10 mouse cellular contexts compared by ENCODE assay signal in the genomic region with DNA sequence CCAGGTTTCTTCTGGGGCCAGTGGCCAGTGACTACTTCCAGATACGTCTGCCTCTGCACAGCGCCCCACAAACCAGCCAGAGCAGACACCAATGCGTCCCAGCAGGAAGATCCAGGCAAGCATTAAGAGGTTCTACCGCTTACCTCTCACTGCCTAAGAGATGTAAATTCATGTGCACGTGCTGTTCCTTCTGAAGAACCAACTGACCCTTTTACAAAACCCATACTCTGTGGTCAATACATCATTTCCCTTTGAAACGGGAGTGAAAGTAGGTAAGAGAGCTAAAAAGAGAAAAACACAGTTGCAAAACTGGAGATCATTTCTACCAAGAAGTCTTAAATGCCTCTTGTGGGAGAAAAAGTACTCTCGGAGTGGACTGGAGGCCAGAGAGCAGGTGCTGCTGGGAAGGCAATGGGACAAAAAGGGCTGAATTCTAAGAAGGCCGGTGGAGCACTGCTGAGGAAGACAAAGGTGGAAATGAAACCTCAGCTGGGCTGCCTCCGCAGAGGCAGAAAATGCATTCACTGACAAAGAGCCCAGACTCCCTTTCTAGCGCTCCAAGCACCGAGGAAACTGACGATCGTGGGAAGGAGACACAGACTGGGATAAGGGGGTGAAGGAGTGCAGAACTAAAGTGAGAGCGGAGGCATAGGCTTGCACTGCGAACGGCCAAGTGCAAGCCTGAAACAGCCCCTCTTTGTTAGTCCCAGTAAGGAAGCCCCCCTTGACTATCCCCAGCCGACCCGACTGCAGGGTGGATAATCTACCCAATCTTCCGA. TPM values are rescaled to one million over a fixed set of nuclear protein-coding genes. Genes with fewer than 3 reads are reported as not detected.
DNase-seq lines count a peak whose midpoint lies in the region; ATAC-seq and TF ChIP-seq lines count a peak whose summit lies in the region.
"Had no signal": no experiment of that assay in that cellular context is flagged by ENCODE, and none has a peak within 500 bp of the region (broad histone marks: within the 10 kb centered on the region; RNA-seq: fewer than 3 reads in every experiment).

No protein-coding gene starts in this region.

- H3K36me3 ChIP-seq in forebrain, postnatal 0 days (ENCODE audit: insufficient read depth): peaks cover 11% of the 10 kb centered on the region
- H3K36me3 ChIP-seq in midbrain, embryonic 11.5 days (ENCODE audit: control insufficient read depth, insufficient read depth, low read length): no peaks in the 10 kb centered on the region; the same call in 1 of the 2 replicates

- H3K4me1 ChIP-seq in forebrain, postnatal 0 days (ENCODE audit: insufficient read depth): no peaks in the 10 kb centered on the region
- H3K4me1 ChIP-seq in midbrain, embryonic 11.5 days (ENCODE audit: control insufficient read depth, insufficient read depth, low read length): no peaks in the 10 kb centered on the region

- 32% methylated on average over 19 of the region's 19 CpGs for WGBS in forebrain, postnatal 0 days
- WGBS in midbrain, embryonic 11.5 days: 42% methylated on average over 19 of the region's 19 CpGs

- H3K4me3 ChIP-seq in forebrain, postnatal 0 days (ENCODE audit: low read depth, low read length): no peak overlapping the region
- H3K4me3 ChIP-seq in midbrain, embryonic 11.5 days (ENCODE audit: low read depth, low read length): no peak overlapping the region

- H3K4me2 ChIP-seq in forebrain, postnatal 0 days (ENCODE audit: low read depth): peak overlapping the region; percentile 13; the same call in 1 of the 2 replicates
- H3K4me2 ChIP-seq in midbrain, embryonic 11.5 days: no peak overlapping the region
- H3K4me2 ChIP-seq: lung, embryonic 14.5 days had no signal

- peak; percentile 14; the same call in 1 of the 2 replicates for ATAC-seq in forebrain, postnatal 0 days
- no peak for ATAC-seq in midbrain, embryonic 11.5 days (ENCODE audit: low FRiP score)

- no peak for TF ChIP-seq CTCF in forebrain, postnatal 0 days (IDR thresholded peaks at IDR 0.05; ENCODE audit: low read depth)

- H3K27ac ChIP-seq in forebrain, postnatal 0 days (ENCODE audit: low read depth, low read length): no peak overlapping the region
- 0 out of 2 replicates have a peak overlapping the region, but pooled peaks have one; percentile 25 for H3K27ac ChIP-seq in midbrain, embryonic 11.5 days (ENCODE audit: low read depth, low read length)

- DNase-seq in 416B (ENCODE audit: low read depth) (peak; percentile 45), R1 (ENCODE audit: low read depth, low spot score) (peak; percentile 10)
- DNase-seq in forebrain, postnatal 0 days: no peak
- no peak for DNase-seq in midbrain, embryonic 11.5 days (ENCODE audit: low spot score, missing footprints)
- DNase-seq in ovary, postnatal 10 days (ENCODE audit: low spot score): no peak
- no peak for DNase-seq in cerebellum, postnatal 14 days
- DNase-seq in adrenal gland, adult 2 months: no peak
- DNase-seq: heart, adult 18-20 months had no signal

- H3K27me3 ChIP-seq in forebrain, postnatal 0 days (ENCODE audit: insufficient read depth, low read length): no peaks in the 10 kb centered on the region
- no peaks in the 10 kb centered on the region for H3K27me3 ChIP-seq in midbrain, embryonic 11.5 days (ENCODE audit: control insufficient read depth, insufficient read depth, low read length)

- H3K9ac ChIP-seq in forebrain, postnatal 0 days: 0 out of 2 replicates have a peak overlapping the region, but pooled peaks have one; percentile 29
- H3K9ac ChIP-seq in midbrain, embryonic 11.5 days (ENCODE audit: low read length): peak overlapping the region; percentile 47; the same call in 1 of the 2 replicates
- H3K9ac ChIP-seq: lung, embryonic 14.5 days had no signal

- no peaks in the 10 kb centered on the region for H3K9me3 ChIP-seq in forebrain, postnatal 0 days (ENCODE audit: low read length)
- H3K9me3 ChIP-seq in midbrain, embryonic 11.5 days (ENCODE audit: control insufficient read depth, low read length): no peaks in the 10 kb centered on the region

RNA-seq across cellular contexts. Expression of gene Podn, which starts 36.5 kb away (rescaled TPM):
- total RNA-seq in forebrain, postnatal 0 days (2014; rRNA removed): 2.4 and 2.5 TPM in 2 replicates
- polyA plus RNA-seq in forebrain, postnatal 0 days (2015; fragmentation: Nextera tagmentation; extraction: Ambion mirVana): 0.59 and 1.1 TPM in 2 replicates
- 0.21 and 0.45 TPM in 2 replicates for polyA plus RNA-seq in midbrain, embryonic 11.5 days (2014; fragmentation: Nextera tagmentation; extraction: Ambion mirVana)
- 10 to 100 TPM in 1 of 2 experiments, 1 to 10 TPM in 1; 8.0 to 17.4 TPM for total RNA-seq in adrenal gland, adult 2 months (2021)
- polyA plus RNA-seq in adrenal gland, adult 2 months (2012; rRNA removed): 17.6 and 21.9 TPM in 2 replicates
- total RNA-seq: MEL had no signal

Comparison
In these comparisons a context has a peak if more than half of its experiments do, and no peak if none do; other contexts are left out.
1. DNase-seq: peak in 416B (single experiment) and R1 (single experiment); none in forebrain, postnatal 0 days (single experiment), midbrain, embryonic 11.5 days (single experiment), ovary, postnatal 10 days (single experiment), cerebellum, postnatal 14 days (0 of 2) and adrenal gland, adult 2 months (single experiment).